Mouse (Mus musculus): ENCODE data around the gene Acp7. TPM values are rescaled to one million over a fixed set of nuclear protein-coding genes. Genes with fewer than 3 reads are reported as not detected.

Gene Acp7
- not detected for total RNA-seq (2023)

GRCm38 (mm10) chr7:28631073-28631472 lies at the start of gene Acp7:
Gene Acp7, minus strand, starts transcription at chr7:28631332.

DNA sequence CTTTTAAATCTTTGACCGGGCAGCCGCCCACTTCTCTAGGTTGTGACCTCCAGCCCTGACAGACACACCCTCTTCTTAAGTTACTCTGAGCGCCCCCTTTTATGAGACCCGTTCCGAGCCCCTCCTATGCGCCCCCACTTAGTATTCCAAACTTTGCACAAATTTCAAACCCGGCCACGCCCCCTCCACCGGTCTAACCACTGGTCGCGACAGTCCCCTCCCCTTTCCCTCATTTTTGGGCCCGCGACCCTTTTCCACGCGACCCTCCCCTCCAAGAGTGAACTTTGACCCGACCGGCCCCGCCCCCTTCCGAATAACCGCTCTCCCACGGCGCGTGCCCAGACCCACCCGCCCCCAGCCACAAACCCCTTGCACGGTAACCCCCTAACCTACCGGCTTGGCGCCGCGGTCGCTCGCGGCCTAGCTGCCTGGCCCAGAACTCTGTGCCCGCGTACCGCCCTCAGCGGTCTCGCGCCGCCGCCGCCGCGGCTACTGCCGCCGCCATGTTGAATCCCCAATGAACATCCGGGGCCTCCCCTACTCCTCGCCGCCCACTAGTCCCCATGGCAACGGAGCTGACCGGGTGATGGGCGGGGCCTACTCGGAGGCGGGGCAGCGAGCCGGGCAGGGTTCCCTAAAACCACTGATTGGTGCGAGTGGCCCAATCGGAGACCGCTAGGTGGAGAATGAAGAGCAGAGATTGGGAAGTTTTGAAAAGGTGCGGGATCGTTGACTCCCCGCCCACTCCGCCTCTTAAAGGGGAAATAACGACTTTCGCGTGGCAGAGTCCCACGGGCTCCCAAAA lies 33.3 kb downstream of the Acp7 start, which contains the start of the genes Samd4b and Pak4:
Gene Samd4b (minus strand): TSS at position 503 of the 805 bp plus-strand sequence.
Gene Pak4 (minus strand): TSS at position 544 of the 805 bp plus-strand sequence.

Other genes starting within 250 kb of the Acp7 start
- gene Med29, start 238.6 kb downstream of the Acp7 start, total RNA-seq (2023): 14.8 TPM
- gene Paf1, start 238.4 kb downstream of the Acp7 start, total RNA-seq (2023): 154 TPM
- 312 TPM for gene Gmfg, start 193.9 kb downstream of the Acp7 start, total RNA-seq (2023)
- gene Lrfn1, start 179.4 kb downstream of the Acp7 start, total RNA-seq (2023): 6.7 TPM
- not detected for gene Ifnl2, start 120.9 kb downstream of the Acp7 start, total RNA-seq (2023)
- gene Ifnl3, start 108.5 kb downstream of the Acp7 start, total RNA-seq (2023): not detected
- not detected for gene Sycn, start 90.4 kb downstream of the Acp7 start, total RNA-seq (2023)
- gene Nccrp1, start 84.1 kb downstream of the Acp7 start, total RNA-seq (2023): 0.38 TPM
- 45.7 TPM for gene Samd4b, start 33.2 kb downstream of the Acp7 start, total RNA-seq (2023)
- gene Pak4, start 33.1 kb downstream of the Acp7 start, total RNA-seq (2023): 8.9 TPM
- gene Fbxo27, start 61.5 kb upstream of the Acp7 start, total RNA-seq (2023): 2.8 TPM
- 34.4 TPM for gene Fbxo17, start 85.5 kb upstream of the Acp7 start, total RNA-seq (2023)
- gene Mrps12, start 110.5 kb upstream of the Acp7 start, total RNA-seq (2023): 24.0 TPM
- gene Sars2, start 110.7 kb upstream of the Acp7 start, total RNA-seq (2023): 22.5 TPM
- 1.3 TPM for gene Ccer2, start 124.8 kb upstream of the Acp7 start, total RNA-seq (2023)
- 69.1 TPM for gene Sirt2, start 135.4 kb upstream of the Acp7 start, total RNA-seq (2023)
- 58.4 TPM for gene Nfkbib, start 136.2 kb upstream of the Acp7 start, total RNA-seq (2023)
- 124 TPM for gene Rinl, start 157.6 kb upstream of the Acp7 start, total RNA-seq (2023)
- 651 TPM for gene Hnrnpl, start 177.2 kb upstream of the Acp7 start, total RNA-seq (2023)
- 57.6 TPM for gene Ech1, start 193.9 kb upstream of the Acp7 start, total RNA-seq (2023)
- gene Lgals4, start 202.5 kb upstream of the Acp7 start, total RNA-seq (2023): 11.4 TPM
- gene Lgals7, start 232.5 kb upstream of the Acp7 start, total RNA-seq (2023): not detected

Measured in CD4-positive naive resting alpha-beta T cell, adult 57 days (primary cell).